Mouse (Mus musculus) inflammation-experienced regulatory T-cells, adult 6 months (primary cell): ENCODE measurements around the gene Galnt7. TPM values are rescaled to one million over a fixed set of nuclear protein-coding genes. Genes with fewer than 3 reads are reported as not detected.

Source experiments
- ATAC-seq: one replicate; pipeline ENCODE4 v1.8.0; 2017
- polyA plus RNA-seq, 3 experiments: library from polyadenylated mRNA; unstranded; fragments of 100-300 nt; shearing (Covaris generic); gene quantifications; one replicate each; pipeline ENCODE4 v1.2.1; 2017

The Galnt7 gene
- polyA plus RNA-seq, 3 experiments from 2014 or later: 27.5 to 30.5 (median 29.3) TPM

GRCm38 (mm10) chr8:57584416-57585127 is 68.3 kb downstream of the Galnt7 start:
- no peak for ATAC-seq

- ATAC-seq: peak; percentile 5
These were observed 73.0 kb downstream of the Galnt7 start for GRCm38 (mm10) chr8:57579845-57580244.

- ATAC-seq: no peak
These were observed 75.5 kb downstream of the Galnt7 start for GRCm38 (mm10) chr8:57577301-57577700.

GRCm38 (mm10) chr8:57576238-57576637 is 76.6 kb downstream of the Galnt7 start:
- peak; percentile 97 for ATAC-seq

- ATAC-seq: no peak
These were observed 77.5 kb downstream of the Galnt7 start for GRCm38 (mm10) chr8:57575336-57575735.

GRCm38 (mm10) chr8:57574398-57574797 is 78.4 kb downstream of the Galnt7 start:
- peak; percentile 49 for ATAC-seq

GRCm38 (mm10) chr8:57573844-57574243 is 79.0 kb downstream of the Galnt7 start:
- ATAC-seq: no peak

GRCm38 (mm10) chr8:57569886-57570285 is 82.9 kb downstream of the Galnt7 start:
- ATAC-seq: no peak

GRCm38 (mm10) chr8:57569400-57569795 is 83.4 kb downstream of the Galnt7 start:
- ATAC-seq: no peak

GRCm38 (mm10) chr8:57568633-57569399 is 84.0 kb downstream of the Galnt7 start:
- ATAC-seq: no peak

GRCm38 (mm10) chr8:57567998-57568397 is 84.8 kb downstream of the Galnt7 start:
- no peak for ATAC-seq

- ATAC-seq: no peak
These were observed 87.8 kb downstream of the Galnt7 start for GRCm38 (mm10) chr8:57565039-57565438.

- ATAC-seq: no peak
These were observed 89.1 kb downstream of the Galnt7 start for GRCm38 (mm10) chr8:57563726-57564125.

GRCm38 (mm10) chr8:57562741-57563140 is 90.1 kb downstream of the Galnt7 start:
- ATAC-seq: no peak

- ATAC-seq: no peak
These were observed 91.9 kb downstream of the Galnt7 start for GRCm38 (mm10) chr8:57560926-57561325.

- no peak for ATAC-seq
These were observed 100.5 kb downstream of the Galnt7 start for GRCm38 (mm10) chr8:57552102-57553032.

- no peak for ATAC-seq
These were observed 105.3 kb downstream of the Galnt7 start for GRCm38 (mm10) chr8:57547581-57547980.

- no peak for ATAC-seq
These were observed 106.0 kb downstream of the Galnt7 start for GRCm38 (mm10) chr8:57546834-57547233.

- ATAC-seq: no peak
These were observed 106.4 kb downstream of the Galnt7 start for GRCm38 (mm10) chr8:57546401-57546800.

GRCm38 (mm10) chr8:57541405-57541804 is 111.4 kb downstream of the Galnt7 start:
- no peak for ATAC-seq

GRCm38 (mm10) chr8:57540951-57541350 is 111.9 kb downstream of the Galnt7 start:
- ATAC-seq: no peak

GRCm38 (mm10) chr8:57540110-57540838 is 112.6 kb downstream of the Galnt7 start:
- ATAC-seq: peak; percentile 82
